Mouse (Mus musculus): ENCODE data around the gene Spred2. TPM values are rescaled to one million over a fixed set of nuclear protein-coding genes. Genes with fewer than 3 reads are reported as not detected.

Spred2 gene
- total RNA-seq, 2 experiments from 2014 or later, result 4.1 to 6.4 TPM

DNA sequence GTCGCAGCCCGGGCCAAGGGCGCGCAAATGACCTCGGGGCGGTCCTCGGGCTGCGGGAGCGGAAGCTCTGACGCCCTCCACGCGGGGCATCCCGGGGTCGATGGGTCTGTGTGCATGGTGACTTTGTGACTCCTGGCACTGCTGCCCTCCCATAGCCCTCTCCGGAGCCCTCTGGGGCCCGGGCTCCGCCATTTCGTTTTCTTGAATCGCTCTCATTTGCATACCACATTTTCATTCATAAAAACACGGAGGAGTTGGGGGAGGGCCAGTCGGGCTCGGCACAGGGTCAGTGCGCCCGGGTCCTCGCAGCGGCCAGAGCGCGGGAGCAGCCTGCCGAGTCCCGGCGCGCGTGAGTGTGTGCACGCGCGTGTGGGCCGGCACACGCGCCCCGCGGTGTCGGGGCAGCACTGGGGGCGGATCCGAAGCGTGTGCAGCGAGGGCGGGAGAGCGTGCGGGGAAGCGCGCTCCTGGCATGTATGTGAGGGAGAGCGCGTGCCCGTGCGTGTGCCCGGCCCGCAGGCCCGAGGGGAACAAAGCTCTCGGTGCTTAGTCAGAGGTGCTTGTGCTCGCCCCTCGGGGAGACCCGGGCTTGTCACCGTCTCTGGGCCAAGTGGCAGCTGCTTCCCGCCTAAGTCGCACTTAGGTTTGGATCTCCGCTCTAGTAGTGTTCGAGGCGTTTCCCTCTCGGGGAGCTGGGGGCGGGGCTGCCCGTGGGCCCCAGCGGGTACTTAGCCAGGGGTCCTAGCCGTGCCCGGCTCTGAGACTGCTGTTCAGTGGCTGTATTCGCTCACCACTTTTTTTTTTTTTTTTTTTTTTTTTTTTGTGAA lies 1.2 kb downstream of the Spred2 start:
- DNase-seq (ENCODE audit: low spot score), result peak; percentile 39

GRCm38 (mm10) chr11:19925976-19926842 lies 2.0 kb downstream of the Spred2 start:
- peak; percentile 22 for DNase-seq (ENCODE audit: low spot score)

DNA sequence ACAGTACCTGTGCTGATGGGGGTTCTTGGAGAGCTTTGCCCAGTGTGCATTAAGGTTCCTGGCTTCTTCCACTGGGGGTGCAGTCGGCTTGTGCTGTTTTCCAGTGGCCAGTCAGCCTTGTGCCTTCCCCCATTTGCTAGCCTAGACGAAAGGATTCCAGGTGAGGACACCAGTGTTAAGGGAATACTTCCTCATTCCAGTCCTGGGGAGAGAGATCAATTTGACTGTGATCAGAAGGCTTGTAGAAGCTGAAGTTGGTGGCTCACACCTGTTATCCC lies 2.6 kb downstream of the Spred2 start:
- DNase-seq (ENCODE audit: low spot score), result no peak

- DNase-seq (ENCODE audit: low spot score), result no peak
Measured at GRCm38 (mm10) chr11:19928633-19929032, 4.5 kb downstream of the Spred2 start.

DNA sequence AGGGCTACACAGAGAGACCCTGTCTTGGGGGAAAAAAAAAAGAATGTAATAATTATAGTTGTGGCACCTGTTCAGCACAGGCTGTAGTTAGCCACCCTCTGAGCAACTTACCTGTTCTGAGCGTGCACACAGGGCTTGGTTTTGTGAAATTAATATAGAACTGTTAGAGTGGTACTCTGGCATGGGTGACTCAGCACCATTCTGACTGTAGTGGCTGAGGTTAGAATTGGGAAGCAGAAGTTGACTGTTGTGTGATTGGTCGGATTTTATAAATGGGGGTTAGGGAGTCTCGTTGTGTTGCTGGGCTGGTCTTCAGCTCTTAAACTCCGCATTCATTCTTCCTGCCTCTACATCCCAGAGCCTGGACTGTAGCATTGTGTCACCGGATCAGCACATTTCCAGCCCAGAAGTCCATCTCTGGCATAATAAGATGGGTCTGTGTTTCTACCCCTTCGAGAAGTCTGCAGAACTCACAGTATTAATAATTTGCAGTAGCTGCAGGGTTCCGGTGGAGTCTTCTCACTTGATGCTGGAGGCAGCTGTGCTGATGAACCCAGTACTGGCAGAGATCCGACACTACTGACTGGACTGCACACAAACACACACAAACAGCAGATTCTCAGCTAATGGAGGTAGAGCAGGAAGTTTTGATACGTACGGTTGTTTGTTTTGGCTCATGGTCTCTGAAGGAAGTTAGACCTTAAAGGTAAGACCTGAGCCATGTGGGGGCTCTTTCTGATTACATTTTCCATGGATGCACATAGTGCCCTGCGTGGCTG lies 5.1 kb downstream of the Spred2 start:
- no peak for DNase-seq (ENCODE audit: low spot score)

GRCm38 (mm10) chr11:19931569-19932230 lies 7.5 kb downstream of the Spred2 start:
- DNase-seq (ENCODE audit: low spot score), result no peak

- no peak for DNase-seq (ENCODE audit: low spot score)
Measured at GRCm38 (mm10) chr11:19932983-19933511, 8.9 kb downstream of the Spred2 start.

GRCm38 (mm10) chr11:19935524-19936354 lies 11.6 kb downstream of the Spred2 start:
- no peak for DNase-seq (ENCODE audit: low spot score)

- no peak for DNase-seq (ENCODE audit: low spot score)
Measured at GRCm38 (mm10) chr11:19938456-19939004, 14.4 kb downstream of the Spred2 start.

DNA sequence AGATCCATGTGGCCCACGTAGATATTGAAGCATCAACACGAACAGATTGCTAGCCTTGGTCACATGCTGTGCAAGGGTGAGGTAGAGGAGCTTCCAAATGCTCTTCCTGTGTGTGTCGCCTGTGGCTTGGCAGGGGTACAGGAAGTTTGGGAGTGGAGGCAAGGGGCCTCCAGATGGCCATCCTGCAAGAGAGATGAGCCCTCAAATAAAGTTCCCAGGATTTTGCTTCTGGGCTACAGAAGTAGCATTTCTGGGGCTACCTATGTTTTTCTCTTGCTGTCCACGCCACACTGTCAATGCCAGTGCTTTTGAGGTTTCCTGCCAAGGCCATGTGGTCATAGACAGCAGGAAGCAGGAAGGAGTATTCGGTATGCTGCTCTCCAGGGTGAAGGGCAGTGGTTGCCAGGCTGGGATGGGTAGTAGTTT lies 15.1 kb downstream of the Spred2 start:
- DNase-seq (ENCODE audit: low spot score), result no peak

GRCm38 (mm10) chr11:19939831-19940230 lies 15.7 kb downstream of the Spred2 start:
- no peak for DNase-seq (ENCODE audit: low spot score)

- DNase-seq (ENCODE audit: low spot score), result no peak
Measured at GRCm38 (mm10) chr11:19941156-19941777, 17.1 kb downstream of the Spred2 start.

DNA sequence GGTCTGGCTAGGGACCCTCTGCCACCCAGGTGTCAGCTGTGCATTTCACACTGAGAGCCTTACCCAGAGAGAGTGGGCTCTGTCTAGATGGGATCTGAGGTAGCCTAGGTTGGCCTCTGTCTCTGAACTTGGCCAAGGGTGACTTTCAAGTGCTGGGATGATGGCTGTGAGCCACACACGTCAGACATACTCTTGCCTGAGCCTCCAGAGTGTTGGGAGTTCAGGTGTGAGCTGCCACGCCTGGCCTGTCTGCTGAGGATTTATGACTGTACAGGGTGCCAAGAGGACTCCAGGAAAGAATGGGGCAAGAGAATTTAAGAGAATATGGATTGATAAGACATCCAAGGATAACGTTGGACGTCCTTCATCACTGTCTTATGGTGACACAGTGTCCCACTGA lies 17.8 kb downstream of the Spred2 start:
- DNase-seq (ENCODE audit: low spot score), result no peak

DNA sequence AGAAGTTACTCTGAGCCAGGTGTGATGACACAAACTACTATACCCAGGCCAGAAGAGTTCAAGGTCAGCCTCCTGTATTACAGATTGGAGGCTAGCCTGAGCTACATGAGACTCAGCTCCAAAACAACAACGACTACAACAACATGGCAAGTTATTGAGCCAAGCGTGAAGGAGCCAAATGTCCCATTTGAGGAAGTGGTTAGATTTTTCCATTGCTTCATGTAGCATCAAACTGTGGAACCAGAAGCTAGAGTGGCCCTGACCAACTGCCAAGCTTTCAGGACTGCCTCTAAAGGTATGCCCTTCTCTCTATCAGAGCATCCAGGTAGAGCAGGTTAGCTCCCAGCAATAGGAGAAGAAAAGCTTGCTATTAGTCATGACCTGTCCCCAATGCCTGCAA lies 19.6 kb downstream of the Spred2 start:
- no peak for DNase-seq (ENCODE audit: low spot score)

GRCm38 (mm10) chr11:19944701-19945100 lies 20.5 kb downstream of the Spred2 start:
- DNase-seq (ENCODE audit: low spot score), result no peak

GRCm38 (mm10) chr11:19946721-19947120 lies 22.5 kb downstream of the Spred2 start:
- no peak for DNase-seq (ENCODE audit: low spot score)

GRCm38 (mm10) chr11:19947626-19948135 lies 23.5 kb downstream of the Spred2 start:
- DNase-seq (ENCODE audit: low spot score), result peak; percentile 40

GRCm38 (mm10) chr11:19949725-19950124 lies 25.6 kb downstream of the Spred2 start:
- DNase-seq (ENCODE audit: low spot score), result no peak

GRCm38 (mm10) chr11:19950169-19950568 lies 26.0 kb downstream of the Spred2 start:
- no peak for DNase-seq (ENCODE audit: low spot score)

Measured in gastrocnemius, adult 18-20 months (tissue).